Mouse (Mus musculus): ENCODE results near the gene Hspb8. TPM values are rescaled to one million over a fixed set of nuclear protein-coding genes. Genes with fewer than 3 reads are reported as not detected.
"Not testable (repeated sequence)": the region's sequence is repeated elsewhere in the genome, so short reads cannot be mapped to it uniquely, and the experiment has no call there.

The Hspb8 gene
- polyA plus RNA-seq, 1 experiment from 2014 or later: 5.9 TPM

- ATAC-seq (ENCODE audit: low FRiP score): no peak
- H3K9ac ChIP-seq: no peak overlapping the region
- H3K4me1 ChIP-seq: peaks cover 29% of the 10 kb centered on the region
- H3K4me2 ChIP-seq (replicated peaks): no peak overlapping the region
- no peaks in the 10 kb centered on the region for H3K27me3 ChIP-seq
- no peak overlapping the region for H3K27ac ChIP-seq
- WGBS: 97% methylated on average over 1 of the region's 1 CpGs
- no peaks in the 10 kb centered on the region for H3K36me3 ChIP-seq
- H3K4me3 ChIP-seq: no peak overlapping the region
- no peaks in the 10 kb centered on the region for H3K9me3 ChIP-seq (replicated peaks)
Measured at GRCm38 (mm10) chr5:116405934-116406333, 16.7 kb downstream of the Hspb8 start.

- H3K27me3 ChIP-seq: no peaks in the 10 kb centered on the region
- WGBS: 88% methylated on average over 2 of the region's 2 CpGs
- H3K4me1 ChIP-seq: peaks cover 11% of the 10 kb centered on the region
- ATAC-seq (ENCODE audit: low FRiP score): no peak
- H3K27ac ChIP-seq: no peak overlapping the region
- no peak overlapping the region for H3K4me3 ChIP-seq
- no peak overlapping the region for H3K9ac ChIP-seq
- no peak overlapping the region for H3K4me2 ChIP-seq (replicated peaks)
- H3K36me3 ChIP-seq: no peaks in the 10 kb centered on the region
- no peaks in the 10 kb centered on the region for H3K9me3 ChIP-seq (replicated peaks)
Measured at GRCm38 (mm10) chr5:116404063-116404462, 18.6 kb downstream of the Hspb8 start.

GRCm38 (mm10) chr5:116400801-116401200 lies 21.9 kb downstream of the Hspb8 start:
- Histone ChIP-seq H3K9me3 (replicated peaks) (no peaks in the 10 kb centered on the region), H3K27ac (no peak overlapping the region), H3K4me1 (no peaks in the 10 kb centered on the region), H3K36me3 (no peaks in the 10 kb centered on the region), H3K27me3 (no peaks in the 10 kb centered on the region), H3K9ac (no peak overlapping the region), H3K4me2 (replicated peaks) (no peak overlapping the region), H3K4me3 (no peak overlapping the region)
- WGBS: 77% methylated on average over 3 of the region's 3 CpGs
- ATAC-seq (ENCODE audit: low FRiP score): no peak

- Histone ChIP-seq H3K27ac (no peak overlapping the region), H3K9ac (no peak overlapping the region), H3K9me3 (replicated peaks) (no peaks in the 10 kb centered on the region), H3K27me3 (no peaks in the 10 kb centered on the region), H3K4me2 (replicated peaks) (no peak overlapping the region), H3K4me3 (no peak overlapping the region), H3K36me3 (no peaks in the 10 kb centered on the region), H3K4me1 (no peaks in the 10 kb centered on the region)
- no peak for ATAC-seq (ENCODE audit: low FRiP score)
- 84% methylated on average over 8 of the region's 8 CpGs for WGBS
Measured at GRCm38 (mm10) chr5:116400042-116400730, 22.5 kb downstream of the Hspb8 start.

GRCm38 (mm10) chr5:116396104-116396503 lies 26.6 kb downstream of the Hspb8 start:
- H3K36me3 ChIP-seq: no peaks in the 10 kb centered on the region
- H3K4me2 ChIP-seq (replicated peaks): no peak overlapping the region
- 79% methylated on average over 5 of the region's 5 CpGs for WGBS
- no peak overlapping the region for H3K9ac ChIP-seq
- H3K27ac ChIP-seq: no peak overlapping the region
- no peaks in the 10 kb centered on the region for H3K4me1 ChIP-seq
- H3K27me3 ChIP-seq: no peaks in the 10 kb centered on the region
- H3K9me3 ChIP-seq (replicated peaks): no peaks in the 10 kb centered on the region
- ATAC-seq (ENCODE audit: low FRiP score): no peak
- H3K4me3 ChIP-seq: no peak overlapping the region

DNA sequence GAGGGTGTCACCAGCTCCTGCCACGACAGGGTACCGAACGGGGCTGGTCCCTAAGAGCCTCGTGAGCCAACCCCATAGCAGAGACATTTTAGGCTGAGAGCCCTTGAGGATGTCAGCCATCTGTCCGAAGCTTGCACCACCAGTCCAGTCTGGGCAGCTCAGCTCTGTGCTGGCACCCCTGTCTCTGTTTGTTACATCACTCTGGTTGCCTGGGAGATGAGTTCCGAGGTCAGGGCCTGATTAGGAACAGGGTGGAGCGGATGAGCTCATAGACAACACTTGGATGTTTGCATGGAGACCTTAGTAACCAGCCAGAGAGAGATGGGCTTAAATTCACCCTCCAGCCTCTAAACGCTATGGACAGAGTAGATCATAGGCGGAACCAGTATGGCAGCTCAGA lies 30.1 kb downstream of the Hspb8 start:
- no peaks in the 10 kb centered on the region for H3K36me3 ChIP-seq
- H3K4me2 ChIP-seq (replicated peaks): no peak overlapping the region
- H3K9me3 ChIP-seq (replicated peaks): no peaks in the 10 kb centered on the region
- 76% methylated on average over 9 of the region's 9 CpGs for WGBS
- no peaks in the 10 kb centered on the region for H3K4me1 ChIP-seq
- H3K27ac ChIP-seq: no peak overlapping the region
- no peak for ATAC-seq (ENCODE audit: low FRiP score)
- no peak overlapping the region for H3K4me3 ChIP-seq
- no peak overlapping the region for H3K9ac ChIP-seq
- H3K27me3 ChIP-seq: no peaks in the 10 kb centered on the region

GRCm38 (mm10) chr5:116389856-116390542 lies 32.7 kb downstream of the Hspb8 start:
- H3K4me1 ChIP-seq: no peaks in the 10 kb centered on the region
- WGBS: 74% methylated on average over 15 of the region's 15 CpGs
- H3K9ac ChIP-seq: no peak overlapping the region
- H3K9me3 ChIP-seq (replicated peaks): no peaks in the 10 kb centered on the region
- ATAC-seq (ENCODE audit: low FRiP score): no peak
- H3K4me3 ChIP-seq: no peak overlapping the region
- H3K27ac ChIP-seq: no peak overlapping the region
- no peaks in the 10 kb centered on the region for H3K27me3 ChIP-seq
- H3K36me3 ChIP-seq: no peaks in the 10 kb centered on the region
- H3K4me2 ChIP-seq (replicated peaks): no peak overlapping the region

DNA sequence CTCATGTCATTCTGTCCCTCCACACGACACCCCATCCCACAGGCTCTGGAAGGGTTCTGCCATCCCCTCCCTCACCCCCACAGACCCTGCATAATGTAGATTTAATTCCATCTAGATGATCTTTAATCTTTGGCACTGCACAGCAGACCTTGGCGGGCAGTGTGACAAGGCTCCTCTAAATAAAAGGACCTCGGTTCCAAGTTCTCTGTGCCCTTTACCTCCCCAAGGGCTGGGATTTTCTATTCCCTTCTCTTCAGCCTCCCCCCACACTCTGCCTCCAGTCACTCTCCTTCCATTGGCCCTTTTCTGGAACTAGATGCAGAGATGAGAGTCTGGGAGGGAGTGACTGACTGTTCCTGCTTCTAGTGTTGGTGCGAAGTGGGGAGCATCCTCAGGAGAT lies 33.3 kb downstream of the Hspb8 start:
- Histone ChIP-seq H3K4me2 (replicated peaks) (no peak overlapping the region), H3K36me3 (no peaks in the 10 kb centered on the region), H3K9ac (no peak overlapping the region), H3K4me1 (no peaks in the 10 kb centered on the region), H3K9me3 (replicated peaks) (no peaks in the 10 kb centered on the region), H3K4me3 (no peak overlapping the region), H3K27ac (no peak overlapping the region), H3K27me3 (no peaks in the 10 kb centered on the region)
- no peak for ATAC-seq (ENCODE audit: low FRiP score)
- WGBS: 86% methylated on average over 4 of the region's 4 CpGs

DNA sequence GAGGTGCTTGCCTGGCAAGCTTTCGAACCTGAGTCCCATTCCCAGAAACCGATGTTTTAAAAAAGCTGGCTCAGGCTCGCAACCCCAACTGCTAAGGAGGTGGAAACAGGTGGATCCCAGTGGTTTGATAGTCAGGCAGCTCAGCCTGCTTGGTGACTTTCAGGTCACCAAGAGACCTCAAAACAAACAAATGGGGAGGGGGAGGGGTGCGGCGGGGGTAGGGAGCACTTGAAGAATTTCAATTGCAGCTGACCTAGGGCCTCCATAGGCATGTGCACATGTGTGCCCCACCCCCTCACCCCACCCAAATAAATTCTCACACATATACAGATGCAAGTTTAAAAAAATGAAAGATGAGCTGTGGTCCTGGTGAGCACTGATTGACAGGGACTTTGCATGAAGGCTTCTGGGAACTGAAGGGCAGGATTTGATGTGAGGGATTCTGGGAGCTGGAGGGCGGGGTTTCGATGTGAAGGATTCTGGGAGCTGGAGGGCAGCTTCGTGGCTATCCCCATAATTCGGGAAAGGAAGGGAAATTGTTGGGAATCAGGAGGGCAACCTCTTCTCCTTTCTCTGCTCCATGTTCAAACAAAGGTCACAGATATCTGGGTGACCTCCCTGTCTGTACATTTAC lies 35.2 kb downstream of the Hspb8 start:
- Histone ChIP-seq H3K4me1 (no peaks in the 10 kb centered on the region), H3K36me3 (no peaks in the 10 kb centered on the region)
- 90% methylated on average over 9 of the region's 9 CpGs for WGBS

GRCm38 (mm10) chr5:116386020-116386419 lies 36.6 kb downstream of the Hspb8 start:
- Histone ChIP-seq H3K27me3 (no peaks in the 10 kb centered on the region), H3K36me3 (no peaks in the 10 kb centered on the region), H3K4me3 (no peak overlapping the region), H3K9me3 (replicated peaks) (no peaks in the 10 kb centered on the region), H3K27ac (no peak overlapping the region), H3K4me1 (no peaks in the 10 kb centered on the region), H3K4me2 (replicated peaks) (no peak overlapping the region), H3K9ac (no peak overlapping the region)
- ATAC-seq (ENCODE audit: low FRiP score): no peak
- 47% methylated on average over 11 of the region's 11 CpGs for WGBS

More for the DNA sequence above, 35.2 kb downstream of the Hspb8 start:
- H3K4me3 ChIP-seq: no peak overlapping the region
- no peak overlapping the region for H3K9ac ChIP-seq
- no peaks in the 10 kb centered on the region for H3K27me3 ChIP-seq
- H3K4me2 ChIP-seq (replicated peaks): no peak overlapping the region
- ATAC-seq (ENCODE audit: low FRiP score): no peak
- H3K27ac ChIP-seq: no peak overlapping the region
- H3K9me3 ChIP-seq (replicated peaks): no peaks in the 10 kb centered on the region

GRCm38 (mm10) chr5:116382646-116383045 lies 40.0 kb downstream of the Hspb8 start:
- not testable (repeated sequence) for H3K9ac ChIP-seq; ATAC-seq (ENCODE audit: low FRiP score)
- WGBS: 92% methylated on average over 7 of the region's 7 CpGs

GRCm38 (mm10) chr5:116381726-116382125 lies 40.9 kb downstream of the Hspb8 start:
- WGBS: 94% methylated on average over 6 of the region's 6 CpGs
- ATAC-seq (ENCODE audit: low FRiP score): no peak

More at GRCm38 (mm10) chr5:116382646-116383045, 40.0 kb downstream of the Hspb8 start:
- not testable (repeated sequence) for H3K4me2 ChIP-seq (replicated peaks); H3K36me3 ChIP-seq; H3K4me1 ChIP-seq; H3K27me3 ChIP-seq; H3K9me3 ChIP-seq (replicated peaks); H3K27ac ChIP-seq; H3K4me3 ChIP-seq

More at GRCm38 (mm10) chr5:116381726-116382125, 40.9 kb downstream of the Hspb8 start:
- Histone ChIP-seq H3K4me3 (no peak overlapping the region), H3K27ac (no peak overlapping the region), H3K4me2 (replicated peaks) (no peak overlapping the region), H3K27me3 (no peaks in the 10 kb centered on the region), H3K9ac (no peak overlapping the region), H3K4me1 (0 out of 2 replicates have a peak, but pooled peaks cover 5% of the 10 kb centered on the region), H3K36me3 (no peaks in the 10 kb centered on the region), H3K9me3 (replicated peaks) (no peaks in the 10 kb centered on the region)

Measured in hindbrain, embryonic 12.5 days (tissue).